Mouse (Mus musculus): ENCODE results near the gene Pdzph1. TPM values are rescaled to one million over a fixed set of nuclear protein-coding genes. Genes with fewer than 3 reads are reported as not detected.

Pdzph1 gene
- polyA plus RNA-seq, 1 experiment from 2014 or later = not detected

GRCm38 (mm10) chr17:58924754-58925546 is 66.2 kb downstream of the Pdzph1 start:
- no peak overlapping the region for H3K27ac ChIP-seq (ENCODE audit: low read length)
- ATAC-seq (ENCODE audit: low read depth) = no peak
- H3K9ac ChIP-seq (ENCODE audit: low read length) = no peak overlapping the region
- H3K4me3 ChIP-seq (ENCODE audit: low read length) = no peak overlapping the region
- H3K4me2 ChIP-seq (ENCODE audit: low read depth, low read length) = no peak overlapping the region
- whole genome bisulfite sequencing = 62% methylated on average over 10 of the region's 10 CpGs
- no peaks in the 10 kb centered on the region for H3K9me3 ChIP-seq (ENCODE audit: control insufficient read depth, low read length)
- H3K4me1 ChIP-seq (replicated peaks; ENCODE audit: control insufficient read depth, insufficient read depth, low read length) = no peaks in the 10 kb centered on the region
- H3K27me3 ChIP-seq (ENCODE audit: control insufficient read depth, insufficient read depth, low read depth, low read length) = no peaks in the 10 kb centered on the region
- no peaks in the 10 kb centered on the region for H3K36me3 ChIP-seq (ENCODE audit: control insufficient read depth, insufficient read depth, low read length)

GRCm38 (mm10) chr17:58923901-58924476 is 67.2 kb downstream of the Pdzph1 start:
- WGBS = 48% methylated on average over 11 of the region's 11 CpGs
- H3K9me3 ChIP-seq (ENCODE audit: control insufficient read depth, low read length) = no peaks in the 10 kb centered on the region
- H3K9ac ChIP-seq (ENCODE audit: low read length) = no peak overlapping the region
- H3K4me2 ChIP-seq (ENCODE audit: low read depth, low read length) = no peak overlapping the region
- H3K4me1 ChIP-seq (replicated peaks; ENCODE audit: control insufficient read depth, insufficient read depth, low read length) = no peaks in the 10 kb centered on the region
- ATAC-seq (ENCODE audit: low read depth) = no peak
- H3K27me3 ChIP-seq (ENCODE audit: control insufficient read depth, insufficient read depth, low read depth, low read length) = no peaks in the 10 kb centered on the region
- H3K36me3 ChIP-seq (ENCODE audit: control insufficient read depth, insufficient read depth, low read length) = no peaks in the 10 kb centered on the region
- H3K27ac ChIP-seq (ENCODE audit: low read length) = no peak overlapping the region
- H3K4me3 ChIP-seq (ENCODE audit: low read length) = no peak overlapping the region

- 74% methylated on average over 7 of the region's 7 CpGs for WGBS
- ATAC-seq (ENCODE audit: low read depth) = no peak
These were observed 67.8 kb downstream of the Pdzph1 start for GRCm38 (mm10) chr17:58923316-58923866.

GRCm38 (mm10) chr17:58922821-58923220 is 68.4 kb downstream of the Pdzph1 start:
- ATAC-seq (ENCODE audit: low read depth) = no peak

More at GRCm38 (mm10) chr17:58923316-58923866, 67.8 kb downstream of the Pdzph1 start:
- no peaks in the 10 kb centered on the region for H3K9me3 ChIP-seq (ENCODE audit: control insufficient read depth, low read length)
- no peaks in the 10 kb centered on the region for H3K36me3 ChIP-seq (ENCODE audit: control insufficient read depth, insufficient read depth, low read length)
- no peak overlapping the region for H3K4me2 ChIP-seq (ENCODE audit: low read depth, low read length)
- no peak overlapping the region for H3K4me3 ChIP-seq (ENCODE audit: low read length)
- no peak overlapping the region for H3K9ac ChIP-seq (ENCODE audit: low read length)
- H3K27ac ChIP-seq (ENCODE audit: low read length) = no peak overlapping the region
- no peaks in the 10 kb centered on the region for H3K4me1 ChIP-seq (replicated peaks; ENCODE audit: control insufficient read depth, insufficient read depth, low read length)
- H3K27me3 ChIP-seq (ENCODE audit: control insufficient read depth, insufficient read depth, low read depth, low read length) = no peaks in the 10 kb centered on the region

GRCm38 (mm10) chr17:58919927-58920326 is 71.2 kb downstream of the Pdzph1 start:
- H3K27me3 ChIP-seq (ENCODE audit: control insufficient read depth, insufficient read depth, low read depth, low read length) = no peaks in the 10 kb centered on the region
- ATAC-seq (ENCODE audit: low read depth) = no peak
- WGBS = 70% methylated on average over 4 of the region's 4 CpGs
- no peak overlapping the region for H3K4me3 ChIP-seq (ENCODE audit: low read length)
- H3K27ac ChIP-seq (ENCODE audit: low read length) = no peak overlapping the region
- no peaks in the 10 kb centered on the region for H3K36me3 ChIP-seq (ENCODE audit: control insufficient read depth, insufficient read depth, low read length)
- no peaks in the 10 kb centered on the region for H3K9me3 ChIP-seq (ENCODE audit: control insufficient read depth, low read length)
- no peak overlapping the region for H3K4me2 ChIP-seq (ENCODE audit: low read depth, low read length)
- no peak overlapping the region for H3K9ac ChIP-seq (ENCODE audit: low read length)
- H3K4me1 ChIP-seq (replicated peaks; ENCODE audit: control insufficient read depth, insufficient read depth, low read length) = no peaks in the 10 kb centered on the region

More at GRCm38 (mm10) chr17:58922821-58923220, 68.4 kb downstream of the Pdzph1 start:
- 79% methylated on average over 2 of the region's 2 CpGs for WGBS
- Histone ChIP-seq H3K27ac (ENCODE audit: low read length) (no peak overlapping the region), H3K9ac (ENCODE audit: low read length) (no peak overlapping the region), H3K4me1 (replicated peaks; ENCODE audit: control insufficient read depth, insufficient read depth, low read length) (no peaks in the 10 kb centered on the region), H3K36me3 (ENCODE audit: control insufficient read depth, insufficient read depth, low read length) (no peaks in the 10 kb centered on the region), H3K4me3 (ENCODE audit: low read length) (no peak overlapping the region), H3K9me3 (ENCODE audit: control insufficient read depth, low read length) (no peaks in the 10 kb centered on the region), H3K4me2 (ENCODE audit: low read depth, low read length) (no peak overlapping the region), H3K27me3 (ENCODE audit: control insufficient read depth, insufficient read depth, low read depth, low read length) (no peaks in the 10 kb centered on the region)

GRCm38 (mm10) chr17:58919061-58919460 is 72.1 kb downstream of the Pdzph1 start:
- no peak overlapping the region for H3K4me3 ChIP-seq (ENCODE audit: low read length)
- 10% methylated on average over 8 of the region's 8 CpGs for WGBS
- ATAC-seq (ENCODE audit: low read depth) = no peak

GRCm38 (mm10) chr17:58918539-58918938 is 72.6 kb downstream of the Pdzph1 start:
- H3K27me3 ChIP-seq (ENCODE audit: control insufficient read depth, insufficient read depth, low read depth, low read length) = no peaks in the 10 kb centered on the region
- H3K4me2 ChIP-seq (ENCODE audit: low read depth, low read length) = no peak overlapping the region
- no peaks in the 10 kb centered on the region for H3K9me3 ChIP-seq (ENCODE audit: control insufficient read depth, low read length)
- H3K27ac ChIP-seq (ENCODE audit: low read length) = no peak overlapping the region
- H3K4me1 ChIP-seq (replicated peaks; ENCODE audit: control insufficient read depth, insufficient read depth, low read length) = no peaks in the 10 kb centered on the region
- H3K36me3 ChIP-seq (ENCODE audit: control insufficient read depth, insufficient read depth, low read length) = no peaks in the 10 kb centered on the region
- no peak for ATAC-seq (ENCODE audit: low read depth)
- no peak overlapping the region for H3K4me3 ChIP-seq (ENCODE audit: low read length)
- no peak overlapping the region for H3K9ac ChIP-seq (ENCODE audit: low read length)
- WGBS = 72% methylated on average over 3 of the region's 3 CpGs

More at GRCm38 (mm10) chr17:58919061-58919460, 72.1 kb downstream of the Pdzph1 start:
- no peaks in the 10 kb centered on the region for H3K9me3 ChIP-seq (ENCODE audit: control insufficient read depth, low read length)
- H3K27me3 ChIP-seq (ENCODE audit: control insufficient read depth, insufficient read depth, low read depth, low read length) = no peaks in the 10 kb centered on the region
- no peaks in the 10 kb centered on the region for H3K36me3 ChIP-seq (ENCODE audit: control insufficient read depth, insufficient read depth, low read length)
- no peak overlapping the region for H3K4me2 ChIP-seq (ENCODE audit: low read depth, low read length)
- no peak overlapping the region for H3K9ac ChIP-seq (ENCODE audit: low read length)
- H3K4me1 ChIP-seq (replicated peaks; ENCODE audit: control insufficient read depth, insufficient read depth, low read length) = no peaks in the 10 kb centered on the region
- H3K27ac ChIP-seq (ENCODE audit: low read length) = no peak overlapping the region

- H3K4me2 ChIP-seq (ENCODE audit: low read depth, low read length) = no peak overlapping the region
- H3K36me3 ChIP-seq (ENCODE audit: control insufficient read depth, insufficient read depth, low read length) = no peaks in the 10 kb centered on the region
- no peaks in the 10 kb centered on the region for H3K27me3 ChIP-seq (ENCODE audit: control insufficient read depth, insufficient read depth, low read depth, low read length)
- H3K27ac ChIP-seq (ENCODE audit: low read length) = no peak overlapping the region
- H3K4me1 ChIP-seq (replicated peaks; ENCODE audit: control insufficient read depth, insufficient read depth, low read length) = no peaks in the 10 kb centered on the region
- no peak overlapping the region for H3K4me3 ChIP-seq (ENCODE audit: low read length)
- H3K9me3 ChIP-seq (ENCODE audit: control insufficient read depth, low read length) = no peaks in the 10 kb centered on the region
- no peak overlapping the region for H3K9ac ChIP-seq (ENCODE audit: low read length)
- no peak for ATAC-seq (ENCODE audit: low read depth)
- 66% methylated on average over 7 of the region's 7 CpGs for WGBS
These were observed 79.6 kb downstream of the Pdzph1 start for GRCm38 (mm10) chr17:58911564-58911963.

GRCm38 (mm10) chr17:58909061-58909661 is 82.0 kb downstream of the Pdzph1 start:
- no peak overlapping the region for H3K27ac ChIP-seq (ENCODE audit: low read length)
- H3K36me3 ChIP-seq (ENCODE audit: control insufficient read depth, insufficient read depth, low read length) = no peaks in the 10 kb centered on the region
- no peaks in the 10 kb centered on the region for H3K4me1 ChIP-seq (replicated peaks; ENCODE audit: control insufficient read depth, insufficient read depth, low read length)
- no peak for ATAC-seq (ENCODE audit: low read depth)
- no peak overlapping the region for H3K9ac ChIP-seq (ENCODE audit: low read length)
- H3K4me2 ChIP-seq (ENCODE audit: low read depth, low read length) = no peak overlapping the region
- no peaks in the 10 kb centered on the region for H3K9me3 ChIP-seq (ENCODE audit: control insufficient read depth, low read length)
- WGBS = 31% methylated on average over 8 of the region's 8 CpGs
- no peaks in the 10 kb centered on the region for H3K27me3 ChIP-seq (ENCODE audit: control insufficient read depth, insufficient read depth, low read depth, low read length)
- no peak overlapping the region for H3K4me3 ChIP-seq (ENCODE audit: low read length)
